Mouse (Mus musculus) gastrocnemius, postnatal 25 days (tissue): Measurements from ENCODE around the gene Rsph10b. TPM values are rescaled to one million over a fixed set of nuclear protein-coding genes. Genes with fewer than 3 reads are reported as not detected.

Source experiments
- DNase-seq: peaks from one replicate; pipeline ENCODE4 v3.0.0; 2022
- long read RNA-seq, 2 experiments: library from polyadenylated mRNA; stranded (forward); transcript quantifications; one replicate each; pipeline ENCODE4 v2.0.0; 2021
- total RNA-seq, 2 experiments: library from RNA; stranded (reverse); gene quantifications; 1 replicate in 1 of 2; 2 replicates in 1 of 2; pipeline ENCODE4 v1.2.3; 2021

Gene Rsph10b
- 1 to 10 TPM in 1 of 2 experiments, under 1 TPM in 1; 0.41 to 1.2 TPM for total RNA-seq
- long read RNA-seq, experiment 1, partial matches to known transcripts = 0 of 1 reads
- long read RNA-seq, experiment 1, other reads (novel, unspliced or antisense) = 1 of 1 reads
- long read RNA-seq, experiment 2 = 0 reads

- DNase-seq = no peak
Observed at GRCm38 (mm10) chr5:143932831-143933230, at the start of gene Rsph10b. TSS of gene Rsph10b (plus strand) at chr5:143933035.

GRCm38 (mm10) chr5:143885274-143885673 lies 47.6 kb upstream of the Rsph10b start:
- DNase-seq = no peak

DNA sequence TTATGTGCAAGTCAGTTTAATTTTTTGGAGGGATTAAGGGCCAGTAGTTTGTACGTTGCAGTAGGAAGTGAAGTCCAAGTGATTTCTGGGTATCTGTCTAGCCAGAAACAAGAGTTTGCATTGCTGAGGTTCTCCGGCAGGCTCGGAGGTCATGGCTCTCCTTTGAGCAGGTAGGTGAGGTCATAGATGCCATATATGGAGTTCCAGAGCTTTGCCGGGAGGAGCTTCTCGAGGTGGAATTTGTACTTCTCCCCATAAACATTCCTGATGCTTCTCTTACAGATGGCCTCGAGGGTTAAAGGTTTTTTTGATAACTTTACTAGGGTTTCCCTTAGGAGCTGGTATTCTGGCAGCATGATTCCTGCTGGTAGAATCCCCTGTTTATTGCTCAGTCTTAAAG lies 42.1 kb upstream of the Rsph10b start:
- DNase-seq = no peak

GRCm38 (mm10) chr5:143892255-143892886 lies 40.5 kb upstream of the Rsph10b start:
- DNase-seq = no peak

DNA sequence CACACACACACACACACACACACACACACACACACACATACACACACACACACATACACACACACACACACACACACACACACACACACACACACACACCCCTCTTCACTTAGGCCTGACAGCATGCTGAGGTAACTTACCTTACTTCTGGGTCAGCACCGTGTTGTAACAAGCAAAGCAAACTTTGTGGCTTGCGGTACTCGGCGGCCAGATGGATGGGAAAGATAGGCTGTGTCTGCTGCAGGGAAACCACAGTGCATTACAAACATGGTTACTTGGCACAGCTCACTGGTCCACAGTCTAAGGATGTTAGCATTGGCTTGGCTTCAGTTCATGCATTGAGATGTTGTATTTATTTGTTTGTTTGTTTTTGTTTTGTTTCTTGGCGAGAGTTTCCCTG lies 39.4 kb upstream of the Rsph10b start:
- no peak for DNase-seq

DNA sequence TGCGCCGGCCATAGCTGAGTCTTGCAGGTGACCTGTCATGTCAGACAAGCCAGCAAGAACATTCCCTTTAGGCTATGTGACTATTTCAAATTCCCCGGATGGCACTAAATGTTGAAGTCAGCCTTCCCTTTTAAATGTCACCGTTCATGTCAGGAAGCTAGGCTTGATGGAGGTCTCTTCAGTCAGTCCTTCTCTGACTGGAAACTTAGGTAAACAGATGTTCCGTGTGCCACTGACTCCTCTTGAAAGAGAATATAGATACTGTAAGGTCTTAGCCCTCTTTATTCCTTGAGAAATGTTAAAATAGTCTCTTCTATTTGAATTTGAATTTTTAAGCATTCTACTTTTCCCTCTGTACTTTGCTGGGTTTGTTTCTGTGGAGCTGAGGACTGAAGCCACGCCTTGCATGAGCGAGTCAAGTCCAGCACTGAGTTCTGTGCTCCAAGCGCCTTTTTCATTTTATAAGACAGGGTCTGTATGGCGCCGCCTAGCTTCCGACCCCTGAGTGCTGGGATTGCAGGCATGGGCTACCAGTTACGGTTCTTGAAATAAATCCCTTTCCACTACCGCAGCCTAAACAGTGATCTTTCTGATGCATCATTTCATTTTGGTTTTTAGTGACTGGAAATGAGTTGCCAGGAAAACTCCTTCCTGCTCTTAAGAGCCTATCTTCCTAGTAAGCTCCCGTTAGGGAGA lies 35.1 kb upstream of the Rsph10b start, which contains the start of gene Ankrd61:
Gene Ankrd61, minus strand, starts transcription at position 51 of the 696 bp plus-strand sequence.
- no peak for DNase-seq

DNA sequence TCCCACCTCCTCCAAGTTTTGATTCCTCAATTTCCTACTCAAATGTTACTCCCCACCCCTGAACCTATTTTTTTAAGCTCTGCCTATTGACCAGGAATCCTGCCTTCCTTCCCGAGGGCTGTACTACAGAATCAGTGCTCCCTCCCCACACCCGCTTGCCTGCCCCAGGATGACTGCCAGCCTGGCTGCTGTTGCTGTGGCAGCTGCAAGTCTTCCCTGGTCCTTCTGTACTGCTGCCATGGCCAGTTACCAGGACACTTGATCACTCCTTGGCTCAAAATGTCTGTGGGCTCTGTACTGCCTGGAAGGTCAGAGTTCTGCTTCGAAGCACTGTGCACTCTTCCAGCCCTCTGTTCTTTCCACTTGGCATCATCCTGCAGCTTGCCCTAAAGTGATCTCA lies 30.7 kb upstream of the Rsph10b start:
- peak; percentile 90 for DNase-seq

- no peak for DNase-seq
Observed at GRCm38 (mm10) chr5:143903813-143904212, 29.0 kb upstream of the Rsph10b start.

DNA sequence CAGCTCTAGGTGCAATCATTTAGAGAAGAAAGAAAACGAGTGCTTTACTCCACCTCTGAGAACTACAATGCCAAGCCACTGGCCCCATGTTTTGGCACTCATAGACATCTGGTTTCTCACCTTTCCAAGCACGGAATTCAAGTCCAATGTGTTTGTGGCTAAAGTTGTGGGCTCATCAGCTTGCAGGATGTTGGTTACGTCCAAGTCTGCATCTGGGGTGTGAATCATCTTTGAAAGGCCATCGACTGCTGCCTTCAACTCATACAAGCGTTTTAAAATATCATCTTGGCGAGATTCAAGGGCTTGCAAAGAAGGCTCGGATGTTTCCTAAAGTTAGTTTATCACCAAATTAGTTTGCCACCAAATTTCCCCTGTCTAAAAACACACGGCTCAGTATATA lies 26.4 kb upstream of the Rsph10b start:
- no peak for DNase-seq

DNA sequence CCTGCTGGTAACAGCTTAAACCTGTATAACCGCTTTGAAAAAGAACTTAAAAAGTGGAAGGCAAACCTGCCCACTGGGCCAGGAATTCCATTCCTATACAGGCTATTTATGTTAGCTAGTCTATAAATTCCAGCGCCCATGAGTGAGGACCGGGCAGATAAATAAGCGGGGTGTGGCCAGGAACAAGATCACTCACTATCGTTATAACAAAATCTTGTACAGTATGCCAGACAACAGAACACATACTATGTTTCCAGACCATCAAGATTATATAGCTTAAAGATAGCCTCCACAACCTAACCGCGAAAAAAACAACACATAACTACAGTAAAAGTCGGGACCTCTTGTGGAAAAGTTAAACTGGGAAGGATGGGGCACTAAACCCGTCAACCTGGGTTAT lies 23.9 kb upstream of the Rsph10b start:
- no peak for DNase-seq

- DNase-seq = peak; percentile 96
Observed at GRCm38 (mm10) chr5:143909417-143910400, 23.1 kb upstream of the Rsph10b start, which contains the start of the genes Aimp2 and Pms2. TSS of gene Aimp2 (minus strand) at chr5:143909847. TSS of gene Pms2 (plus strand) at chr5:143909964.

- no peak for DNase-seq
Observed at GRCm38 (mm10) chr5:143916221-143916620, 16.6 kb upstream of the Rsph10b start.

GRCm38 (mm10) chr5:143917418-143917817 lies 15.4 kb upstream of the Rsph10b start:
- peak; percentile 32 for DNase-seq

DNA sequence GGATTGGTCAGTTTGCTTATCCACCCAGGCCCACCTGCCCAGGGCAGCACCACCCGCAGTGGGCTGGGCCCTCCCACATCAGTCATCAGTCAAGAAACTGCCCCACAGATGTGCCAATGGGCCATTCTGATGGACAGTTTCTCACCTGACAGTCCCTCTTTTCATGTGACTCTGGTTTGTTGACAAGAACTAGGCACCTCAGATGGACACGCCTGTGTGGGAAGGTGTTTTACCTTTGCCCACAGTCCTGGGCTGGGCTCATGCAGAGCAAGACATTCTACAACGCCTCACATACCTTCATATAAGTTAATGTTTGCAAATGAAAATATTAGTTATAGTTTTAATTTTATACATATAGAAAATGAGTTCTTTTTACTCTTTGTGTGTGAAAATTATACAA lies 14.7 kb upstream of the Rsph10b start:
- no peak for DNase-seq

GRCm38 (mm10) chr5:143924781-143925452 lies 7.9 kb upstream of the Rsph10b start:
- DNase-seq = no peak

DNA sequence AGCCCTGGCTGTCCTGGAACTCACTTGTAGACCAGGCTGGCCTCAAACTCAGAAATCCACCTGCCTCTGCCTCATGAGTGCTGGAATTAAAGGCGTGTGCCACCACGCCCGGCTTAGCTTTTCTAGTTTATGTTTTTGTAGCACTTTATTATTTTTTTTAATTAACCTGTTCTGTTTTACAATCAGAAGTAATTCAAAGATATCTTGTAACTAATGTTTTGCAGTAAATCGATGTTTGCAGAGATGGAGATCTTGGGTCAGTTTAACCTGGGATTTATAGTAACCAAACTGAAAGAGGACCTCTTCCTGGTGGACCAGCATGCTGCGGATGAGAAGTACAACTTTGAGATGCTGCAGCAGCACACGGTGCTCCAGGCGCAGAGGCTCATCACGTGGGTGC lies 5.0 kb upstream of the Rsph10b start, which contains the start of gene Gm42421:
Gene Gm42421, plus strand, starts transcription at position 301 of the 400 bp plus-strand sequence.
- DNase-seq = no peak

DNA sequence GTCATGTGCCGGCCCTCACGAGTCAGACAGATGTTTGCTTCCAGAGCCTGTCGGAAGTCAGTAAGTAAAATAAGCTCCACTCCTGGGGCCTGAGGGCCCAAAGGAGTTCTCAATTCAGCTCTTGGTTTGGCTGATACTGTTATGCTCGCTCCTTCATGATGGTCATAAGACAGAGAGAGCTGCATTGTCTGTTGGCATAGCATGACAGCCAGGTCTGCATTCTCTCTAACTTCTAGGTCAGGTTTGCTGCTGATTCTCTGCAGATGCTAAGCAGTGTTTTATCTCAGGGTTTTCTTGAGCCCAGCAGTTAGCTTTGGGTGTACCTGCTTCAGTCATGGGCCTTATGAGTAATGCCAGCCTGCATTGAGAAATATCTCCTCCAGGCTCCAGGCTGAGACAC lies 3.5 kb upstream of the Rsph10b start:
- no peak for DNase-seq

DNA sequence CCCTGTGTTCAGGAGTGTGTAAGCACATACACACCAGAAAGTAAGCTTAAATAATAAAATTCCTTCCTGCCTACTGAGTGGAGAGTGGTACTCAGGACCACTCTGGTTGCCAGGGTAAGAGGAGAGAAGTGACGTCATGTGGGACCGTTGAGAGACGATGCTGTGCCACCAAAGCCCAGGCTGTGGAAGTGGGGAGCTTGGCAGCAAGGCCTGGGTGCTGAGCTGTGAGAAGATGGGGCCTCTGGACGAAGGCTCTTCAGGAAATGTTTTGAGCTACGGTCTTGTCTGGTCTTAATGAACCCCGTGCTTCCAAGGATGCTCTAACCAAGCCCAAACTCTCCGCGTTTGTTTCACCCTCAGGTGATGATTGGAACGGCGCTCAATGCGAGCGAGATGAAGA lies 2.2 kb upstream of the Rsph10b start:
- DNase-seq = no peak

- no peak for DNase-seq
Observed at GRCm38 (mm10) chr5:143931863-143932580, 813 bp upstream of the Rsph10b start.

DNA sequence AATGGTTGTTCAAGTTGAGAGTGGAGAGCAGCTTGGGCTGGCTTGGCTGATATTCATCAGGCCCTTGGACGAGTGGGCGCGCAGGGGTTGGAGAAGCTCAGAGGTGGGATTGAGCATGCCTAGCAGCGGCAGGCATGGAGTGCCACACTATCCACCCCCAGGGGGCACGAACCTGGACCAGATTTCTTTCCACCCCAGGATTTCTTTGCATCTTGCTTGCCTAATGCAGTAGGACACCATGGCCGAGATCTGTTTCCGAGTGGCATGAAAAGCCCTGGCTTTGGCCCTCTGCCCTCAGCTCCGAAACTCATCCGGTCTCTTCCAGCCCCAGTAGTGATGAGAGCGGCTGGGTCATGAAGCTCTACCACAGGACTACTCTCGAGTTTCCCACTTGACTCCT lies 579 bp downstream of the Rsph10b start:
- no peak for DNase-seq

GRCm38 (mm10) chr5:143933875-143934274 lies 1.0 kb downstream of the Rsph10b start:
- DNase-seq = no peak
